Mouse (Mus musculus): Measurements from ENCODE around the gene Fuom. TPM values are rescaled to one million over a fixed set of nuclear protein-coding genes. Genes with fewer than 3 reads are reported as not detected.

The Fuom gene
- polyA plus RNA-seq, 1 experiment from 2014 or later: 29.4 TPM

DNA sequence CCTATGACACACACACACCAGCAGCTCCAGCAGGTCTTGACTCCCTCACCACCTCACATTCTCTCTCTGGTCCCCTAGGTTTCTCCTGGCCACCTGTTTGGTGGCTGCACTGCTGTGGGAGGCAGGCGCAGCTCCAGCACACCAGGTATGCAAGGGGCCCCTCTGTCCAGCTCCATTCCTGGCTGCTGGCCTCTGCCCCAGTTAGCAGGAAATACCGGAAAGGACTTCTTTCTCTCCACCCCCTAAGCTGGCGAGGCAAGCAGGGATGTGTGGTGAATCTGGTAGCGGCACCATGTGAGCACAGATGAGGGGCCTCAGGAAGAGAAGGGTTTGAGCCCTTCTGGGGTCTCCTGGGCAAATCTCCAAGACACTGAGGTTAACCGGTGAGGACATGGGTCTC, 7.3 kb downstream of the Fuom start:
- no peak overlapping the region for H3K4me3 ChIP-seq (ENCODE audit: low read depth, low read length)
- no peaks in the 10 kb centered on the region for H3K9me3 ChIP-seq (ENCODE audit: control insufficient read depth, low read length)
- H3K36me3 ChIP-seq (ENCODE audit: control insufficient read depth, insufficient read depth, low read length): no peaks in the 10 kb centered on the region
- H3K9ac ChIP-seq (ENCODE audit: low read depth, low read length): no peak overlapping the region
- no peaks in the 10 kb centered on the region for H3K4me1 ChIP-seq (ENCODE audit: control insufficient read depth, insufficient read depth, low read length)
- ATAC-seq (ENCODE audit: low read depth): no peak
- 57% methylated on average over 5 of the region's 5 CpGs for WGBS
- H3K27ac ChIP-seq (replicated peaks; ENCODE audit: low read depth, low read length): no peak overlapping the region
- H3K4me2 ChIP-seq (ENCODE audit: low read depth, low read length): no peak overlapping the region
- no peak for DNase-seq (ENCODE audit: low spot score)
- H3K27me3 ChIP-seq (replicated peaks; ENCODE audit: control insufficient read depth, insufficient read depth, low read length): no peaks in the 10 kb centered on the region

DNA sequence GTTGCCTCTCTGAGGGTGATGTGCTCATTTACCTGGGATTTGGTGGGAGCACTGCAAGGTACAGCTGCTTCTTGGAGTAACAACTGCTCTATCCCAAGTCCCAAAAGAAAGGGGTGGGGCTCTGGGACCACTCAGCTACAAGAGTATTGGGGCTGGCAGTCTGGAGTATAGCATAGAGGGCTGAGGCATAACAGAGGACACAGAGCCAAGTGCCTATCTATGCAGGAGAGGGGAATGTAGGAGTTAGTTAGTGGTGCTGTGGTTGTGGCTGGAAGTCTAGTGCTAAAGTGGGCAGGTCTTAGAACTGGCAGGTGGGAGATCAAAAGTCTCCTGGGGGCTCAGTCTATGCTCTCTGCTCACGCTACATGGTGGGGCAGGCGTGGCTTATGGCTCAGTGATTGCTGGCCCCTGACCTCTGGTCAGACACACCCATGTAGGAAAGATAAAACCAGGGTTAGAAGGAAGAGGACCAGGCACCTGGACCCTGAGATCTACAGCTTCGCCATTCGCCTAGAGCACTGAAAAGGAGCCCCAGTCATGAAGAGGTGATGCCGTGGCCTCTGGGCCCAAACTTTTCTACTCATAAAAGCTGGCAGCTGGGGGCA, 9.2 kb downstream of the Fuom start, which contains the start of gene Prap1:
Prap1 (plus strand) TSS at position 472 of the 605 bp plus-strand sequence.
- Histone ChIP-seq H3K9ac (ENCODE audit: low read depth, low read length) (no peak within 1 kb of the TSS), H3K4me1 (ENCODE audit: control insufficient read depth, insufficient read depth, low read length) (no peaks in the 10 kb centered on the region), H3K27ac (replicated peaks; ENCODE audit: low read depth, low read length) (no peak within 1 kb of the TSS), H3K27me3 (replicated peaks; ENCODE audit: control insufficient read depth, insufficient read depth, low read length) (no peaks in the 10 kb centered on the region), H3K36me3 (ENCODE audit: control insufficient read depth, insufficient read depth, low read length) (no peaks in the 10 kb centered on the region), H3K4me3 (ENCODE audit: low read depth, low read length) (no peak within 1 kb of the TSS), H3K4me2 (ENCODE audit: low read depth, low read length) (no peak within 1 kb of the TSS), H3K9me3 (ENCODE audit: control insufficient read depth, low read length) (no peaks in the 10 kb centered on the region)
- ATAC-seq (ENCODE audit: low read depth) (no peak), DNase-seq (ENCODE audit: low spot score) (no peak)
- WGBS: 75% methylated on average over 5 of the region's 5 CpGs

DNA sequence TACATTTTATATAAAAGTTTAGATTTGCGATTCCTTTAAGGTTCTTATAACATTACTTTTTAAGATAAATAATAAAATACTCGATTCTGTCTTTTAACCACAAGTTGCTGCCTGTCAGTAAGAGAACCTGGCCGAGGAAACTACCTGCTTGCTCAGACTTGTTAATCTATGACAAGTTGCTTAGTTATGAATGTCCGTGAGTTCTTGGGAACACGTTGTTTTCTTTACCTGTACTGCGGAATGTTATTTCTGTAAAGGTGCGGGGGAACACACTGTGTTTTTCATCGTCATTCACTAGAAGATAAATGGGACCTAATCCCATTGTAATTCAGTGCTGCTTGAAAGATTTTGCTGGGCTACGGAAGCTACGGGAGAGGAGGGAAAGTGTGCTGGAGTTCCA, 11.6 kb downstream of the Fuom start:
- whole genome bisulfite sequencing: 67% methylated on average over 10 of the region's 10 CpGs
- DNase-seq (ENCODE audit: low spot score) (peak; percentile 66), ATAC-seq (ENCODE audit: low read depth) (no peak)
- Histone ChIP-seq H3K4me3 (ENCODE audit: low read depth, low read length) (no peak overlapping the region), H3K9ac (ENCODE audit: low read depth, low read length) (no peak overlapping the region), H3K36me3 (ENCODE audit: control insufficient read depth, insufficient read depth, low read length) (no peaks in the 10 kb centered on the region), H3K4me2 (ENCODE audit: low read depth, low read length) (no peak overlapping the region), H3K4me1 (ENCODE audit: control insufficient read depth, insufficient read depth, low read length) (no peaks in the 10 kb centered on the region), H3K27me3 (replicated peaks; ENCODE audit: control insufficient read depth, insufficient read depth, low read length) (no peaks in the 10 kb centered on the region), H3K27ac (replicated peaks; ENCODE audit: low read depth, low read length) (no peak overlapping the region), H3K9me3 (ENCODE audit: control insufficient read depth, low read length) (no peaks in the 10 kb centered on the region)

DNA sequence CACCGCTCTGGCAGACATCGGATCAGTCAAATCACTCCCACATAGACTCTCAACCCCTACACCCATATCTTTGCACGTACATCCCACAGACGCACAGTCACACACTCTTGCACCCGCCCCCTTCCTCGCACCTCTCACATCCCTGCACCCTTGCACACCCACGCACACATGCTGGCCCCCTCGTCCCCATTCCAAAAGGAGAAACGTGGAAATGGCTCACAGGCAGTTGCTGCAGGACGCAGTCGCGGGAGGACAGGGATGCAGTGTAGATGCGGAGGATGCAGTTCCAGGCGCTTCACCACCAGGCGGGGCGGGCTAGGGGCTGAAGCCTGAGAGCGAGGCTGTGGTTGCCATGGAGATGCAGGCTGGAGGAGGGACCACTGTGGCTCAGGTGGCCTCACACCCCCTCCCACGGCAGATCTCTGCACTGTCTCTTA, 20.0 kb downstream of the Fuom start, which contains the start of gene Caly:
Caly (minus strand) TSS at position 307 of the 437 bp plus-strand sequence.
- peaks cover 11% of the 10 kb centered on the region for H3K4me1 ChIP-seq (ENCODE audit: control insufficient read depth, insufficient read depth, low read length)
- H3K9me3 ChIP-seq (ENCODE audit: control insufficient read depth, low read length): no peaks in the 10 kb centered on the region
- no peak within 1 kb of the TSS for H3K27ac ChIP-seq (replicated peaks; ENCODE audit: low read depth, low read length)
- DNase-seq (ENCODE audit: low spot score): peak; percentile 75
- peak within 1 kb of the TSS; percentile 22 for H3K4me3 ChIP-seq (ENCODE audit: low read depth, low read length)
- H3K36me3 ChIP-seq (ENCODE audit: control insufficient read depth, insufficient read depth, low read length): no peaks in the 10 kb centered on the region
- H3K9ac ChIP-seq (ENCODE audit: low read depth, low read length): no peak within 1 kb of the TSS
- 6% methylated on average over 17 of the region's 18 CpGs for WGBS
- ATAC-seq (ENCODE audit: low read depth): peak; percentile 87
- peaks cover 44% of the 10 kb centered on the region for H3K27me3 ChIP-seq (replicated peaks; ENCODE audit: control insufficient read depth, insufficient read depth, low read length)
- peak within 1 kb of the TSS; percentile 3; the same call in 1 of the 2 replicates for H3K4me2 ChIP-seq (ENCODE audit: low read depth, low read length)

DNA sequence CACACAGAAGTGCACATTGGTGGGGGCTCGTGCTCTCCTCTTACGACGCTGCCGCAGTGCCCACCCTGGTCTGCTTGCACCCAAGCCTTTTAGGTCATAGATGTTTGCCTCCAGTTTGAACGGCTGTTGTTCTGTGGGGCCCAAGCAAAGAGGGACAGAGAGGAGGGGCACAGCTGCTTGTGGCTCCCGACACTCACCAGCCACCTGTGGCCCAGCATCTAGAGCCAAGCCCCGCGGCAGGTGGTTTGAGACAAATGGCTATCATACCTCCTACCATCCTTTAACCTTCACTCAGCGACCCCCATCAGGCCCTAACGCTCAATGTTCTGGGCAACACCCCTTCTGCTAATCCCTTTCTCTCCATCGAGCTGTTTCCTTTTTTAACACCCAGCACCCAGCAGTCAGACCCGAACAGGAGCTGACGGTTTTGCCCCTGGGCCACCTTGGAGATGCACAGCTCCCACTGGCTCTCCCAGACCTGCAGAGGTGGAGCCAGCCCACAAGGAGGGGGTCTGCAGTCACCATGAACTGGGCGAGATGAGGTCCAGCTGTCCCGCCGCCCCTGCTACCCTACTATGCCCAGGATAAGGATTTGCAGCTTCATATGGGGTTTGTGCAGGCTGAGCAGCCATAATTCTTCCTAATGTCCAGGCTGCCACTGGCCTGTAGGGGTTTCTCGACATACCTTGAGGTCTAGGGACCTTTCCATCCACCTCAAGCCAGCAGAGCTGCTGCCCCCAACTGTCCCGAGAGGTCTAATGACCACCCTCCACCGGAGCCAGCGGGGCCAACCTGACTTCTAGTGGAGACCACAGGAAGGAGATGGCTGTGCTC, 20.6 kb downstream of the Fuom start:
- DNase-seq (ENCODE audit: low spot score): no peak
- Histone ChIP-seq H3K27me3 (replicated peaks; ENCODE audit: control insufficient read depth, insufficient read depth, low read length) (peaks cover 44% of the 10 kb centered on the region), H3K27ac (replicated peaks; ENCODE audit: low read depth, low read length) (no peak overlapping the region), H3K9ac (ENCODE audit: low read depth, low read length) (no peak overlapping the region), H3K4me3 (ENCODE audit: low read depth, low read length) (peak overlapping the region; percentile 22), H3K4me2 (ENCODE audit: low read depth, low read length) (peak overlapping the region; percentile 47), H3K36me3 (ENCODE audit: control insufficient read depth, insufficient read depth, low read length) (no peaks in the 10 kb centered on the region), H3K4me1 (ENCODE audit: control insufficient read depth, insufficient read depth, low read length) (peaks cover 11% of the 10 kb centered on the region), H3K9me3 (ENCODE audit: control insufficient read depth, low read length) (no peaks in the 10 kb centered on the region)
- ATAC-seq (ENCODE audit: low read depth): no peak
- WGBS: 15% methylated on average over 20 of the region's 20 CpGs

DNA sequence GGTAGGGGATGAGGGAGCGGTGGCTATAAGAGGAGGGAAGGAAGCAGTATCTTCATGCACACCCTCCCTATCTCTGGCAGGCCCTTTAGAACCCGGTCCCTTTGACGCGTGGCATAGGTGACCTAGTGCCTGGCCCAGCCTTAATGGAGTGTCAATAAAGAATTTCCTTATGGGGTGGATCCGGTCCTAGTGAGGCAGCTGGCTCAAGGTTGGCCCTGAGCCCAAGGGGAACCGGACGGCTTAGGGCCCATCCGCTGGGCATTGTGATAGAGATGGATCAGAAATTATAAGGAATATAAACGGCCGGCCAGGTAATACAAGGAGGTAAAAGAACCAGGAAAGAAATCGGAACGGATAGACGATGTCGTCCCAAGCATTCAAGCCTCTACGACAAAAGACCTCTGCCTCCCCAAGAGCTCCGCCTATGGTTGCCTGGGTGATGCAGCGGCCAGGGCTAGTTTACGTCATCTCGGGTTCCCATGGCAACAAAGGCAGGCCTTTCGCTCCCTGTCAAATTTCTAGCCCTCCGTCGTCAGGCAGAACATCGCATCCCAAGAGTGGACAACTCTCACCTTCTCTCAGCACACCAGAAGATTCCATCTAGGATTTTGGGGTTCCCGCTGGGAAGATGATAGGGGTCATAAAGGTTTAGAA, 21.6 kb downstream of the Fuom start:
- ATAC-seq (ENCODE audit: low read depth): peak; percentile 77
- peak overlapping the region; percentile 49 for H3K9ac ChIP-seq (ENCODE audit: low read depth, low read length)

DNA sequence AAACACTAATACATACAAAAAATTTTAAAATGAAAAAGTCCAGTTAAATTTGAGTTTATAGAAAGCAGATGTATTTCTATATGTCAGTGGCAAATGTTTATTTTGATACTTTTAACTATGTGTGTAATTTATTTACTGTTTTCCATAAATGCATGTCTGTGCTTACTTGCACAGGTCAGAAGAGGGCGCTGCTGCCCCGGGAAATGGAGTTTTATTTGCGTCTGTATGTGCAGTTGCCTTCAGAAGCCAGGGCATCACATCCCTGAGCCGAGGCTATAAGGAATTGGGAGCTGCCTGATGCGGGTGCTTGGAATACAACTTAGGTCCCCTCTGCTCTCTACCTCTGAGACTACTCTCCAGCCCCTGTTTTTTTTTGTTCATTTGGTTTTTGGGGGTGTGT, 23.5 kb downstream of the Fuom start:
- Histone ChIP-seq H3K27ac (replicated peaks; ENCODE audit: low read depth, low read length) (no peak overlapping the region), H3K9me3 (ENCODE audit: control insufficient read depth, low read length) (no peaks in the 10 kb centered on the region), H3K9ac (ENCODE audit: low read depth, low read length) (no peak overlapping the region), H3K4me3 (ENCODE audit: low read depth, low read length) (no peak overlapping the region), H3K4me2 (ENCODE audit: low read depth, low read length) (no peak overlapping the region), H3K36me3 (ENCODE audit: control insufficient read depth, insufficient read depth, low read length) (no peaks in the 10 kb centered on the region), H3K27me3 (replicated peaks; ENCODE audit: control insufficient read depth, insufficient read depth, low read length) (peaks cover 44% of the 10 kb centered on the region), H3K4me1 (ENCODE audit: control insufficient read depth, insufficient read depth, low read length) (peaks cover 11% of the 10 kb centered on the region)
- no peak for ATAC-seq (ENCODE audit: low read depth)
- WGBS: 5% methylated on average over 5 of the region's 5 CpGs
- peak; percentile 80 for DNase-seq (ENCODE audit: low spot score)

More for the DNA sequence above, 21.6 kb downstream of the Fuom start:
- Histone ChIP-seq H3K4me2 (ENCODE audit: low read depth, low read length) (peak overlapping the region; percentile 47), H3K4me1 (ENCODE audit: control insufficient read depth, insufficient read depth, low read length) (peaks cover 11% of the 10 kb centered on the region), H3K4me3 (ENCODE audit: low read depth, low read length) (peak overlapping the region; percentile 22), H3K27me3 (replicated peaks; ENCODE audit: control insufficient read depth, insufficient read depth, low read length) (peaks cover 44% of the 10 kb centered on the region), H3K36me3 (ENCODE audit: control insufficient read depth, insufficient read depth, low read length) (no peaks in the 10 kb centered on the region), H3K27ac (replicated peaks; ENCODE audit: low read depth, low read length) (no peak overlapping the region), H3K9me3 (ENCODE audit: control insufficient read depth, low read length) (no peaks in the 10 kb centered on the region)
- peak; percentile 90 for DNase-seq (ENCODE audit: low spot score)
- 4% methylated on average over 24 of the region's 24 CpGs for WGBS

DNA sequence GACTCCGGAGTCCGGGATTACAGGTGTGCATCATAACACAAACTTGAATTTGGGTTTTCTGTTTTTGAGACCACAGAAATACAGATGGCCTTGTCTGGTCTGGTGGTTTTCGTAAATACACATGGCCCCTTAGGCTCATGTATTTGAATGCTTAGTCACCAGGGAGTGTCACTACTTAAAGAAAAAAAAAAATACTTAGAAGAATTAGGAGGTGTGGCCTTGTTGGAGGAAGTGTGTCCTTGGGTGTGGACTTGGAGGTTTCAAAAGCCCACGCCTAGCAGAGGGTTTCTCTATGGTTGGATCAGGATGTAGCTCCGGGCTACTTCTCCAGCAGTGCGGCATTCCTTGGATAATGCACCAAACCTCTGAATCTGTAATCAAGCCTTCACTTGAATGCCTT, 24.5 kb downstream of the Fuom start:
- ATAC-seq (ENCODE audit: low read depth) (no peak), DNase-seq (ENCODE audit: low spot score) (no peak)
- Histone ChIP-seq H3K36me3 (ENCODE audit: control insufficient read depth, insufficient read depth, low read length) (no peaks in the 10 kb centered on the region), H3K4me3 (ENCODE audit: low read depth, low read length) (no peak overlapping the region), H3K4me2 (ENCODE audit: low read depth, low read length) (no peak overlapping the region), H3K27me3 (replicated peaks; ENCODE audit: control insufficient read depth, insufficient read depth, low read length) (peaks cover 44% of the 10 kb centered on the region), H3K9me3 (ENCODE audit: control insufficient read depth, low read length) (no peaks in the 10 kb centered on the region), H3K4me1 (ENCODE audit: control insufficient read depth, insufficient read depth, low read length) (peaks cover 11% of the 10 kb centered on the region), H3K27ac (replicated peaks; ENCODE audit: low read depth, low read length) (no peak overlapping the region), H3K9ac (ENCODE audit: low read depth, low read length) (no peak overlapping the region)
- WGBS: 72% methylated on average over 6 of the region's 6 CpGs

All from embryonic facial prominence, embryonic 14.5 days (tissue).